Mouse (Mus musculus): ENCODE data around the gene Gm49384.
A peak's percentile ranks its signal among the peaks of the same experiment; 100 is the strongest.
"Not testable (repeated sequence)": the region's sequence is repeated elsewhere in the genome, so short reads cannot be mapped to it uniquely, and the experiment has no call there.

Gene Gm49384

GRCm38 (mm10) chr12:69167656-69168460, 36.2 kb downstream of the Gm49384 start:
- DNase-seq (ENCODE audit: low spot score) = no peak

GRCm38 (mm10) chr12:69166861-69167581, 37.0 kb downstream of the Gm49384 start:
- DNase-seq (ENCODE audit: low spot score) = not testable (repeated sequence)

- DNase-seq (ENCODE audit: low spot score) = no peak
Observed at GRCm38 (mm10) chr12:69164904-69165303, 39.2 kb downstream of the Gm49384 start.

- not testable (repeated sequence) for DNase-seq (ENCODE audit: low spot score)
Observed at GRCm38 (mm10) chr12:69163586-69163985, 40.5 kb downstream of the Gm49384 start.

GRCm38 (mm10) chr12:69160677-69161076, 43.4 kb downstream of the Gm49384 start:
- not testable (repeated sequence) for DNase-seq (ENCODE audit: low spot score)

- peak; percentile 43 for DNase-seq (ENCODE audit: low spot score)
Observed at GRCm38 (mm10) chr12:69159578-69159940, 44.5 kb downstream of the Gm49384 start.

GRCm38 (mm10) chr12:69158765-69159577, 45.1 kb downstream of the Gm49384 start, which contains the start of gene Rps29:
Rps29 (minus strand) TSS chr12:69159186.
- peak; percentile 100 for DNase-seq (ENCODE audit: low spot score)

GRCm38 (mm10) chr12:69158366-69158764, 45.7 kb downstream of the Gm49384 start:
- peak; percentile 39 for DNase-seq (ENCODE audit: low spot score)

- no peak for DNase-seq (ENCODE audit: low spot score)
Observed at GRCm38 (mm10) chr12:69157107-69157506, 47.0 kb downstream of the Gm49384 start.

- DNase-seq (ENCODE audit: low spot score) = no peak
Observed at GRCm38 (mm10) chr12:69156436-69156835, 47.6 kb downstream of the Gm49384 start.

GRCm38 (mm10) chr12:69155923-69156322, 48.1 kb downstream of the Gm49384 start:
- no peak for DNase-seq (ENCODE audit: low spot score)

- DNase-seq (ENCODE audit: low spot score) = no peak
Observed at GRCm38 (mm10) chr12:69150049-69150448, 54.0 kb downstream of the Gm49384 start.

GRCm38 (mm10) chr12:69147166-69147735, 56.8 kb downstream of the Gm49384 start:
- no peak for DNase-seq (ENCODE audit: low spot score)

GRCm38 (mm10) chr12:69143460-69143859, 60.6 kb downstream of the Gm49384 start:
- DNase-seq (ENCODE audit: low spot score) = no peak

GRCm38 (mm10) chr12:69139841-69140240, 64.2 kb downstream of the Gm49384 start:
- DNase-seq (ENCODE audit: low spot score) = no peak

All from embryo, embryonic 10 days (tissue).